Mouse (Mus musculus) lung, adult 2 months (tissue): ENCODE results near the gene Ddx3x.

Experiments used
- CTCF ChIP-seq: fragments of 200-500 bp; IDR thresholded peaks from 2 replicates; pipeline ENCODE4 v1.5.1; 2011; ENCODE audit warnings: mild to moderate bottlenecking, low read length, control low read depth; ENCODE audit not compliant: insufficient read depth
- POLR2A ChIP-seq: fragments of 200-500 bp; IDR thresholded peaks from 2 replicates; pipeline ENCODE4 v1.6.1; 2011; ENCODE audit warnings: low read depth, mild to moderate bottlenecking, control low read depth, low read length, borderline replicate concordance; ENCODE audit errors: extremely low read depth

DNA sequence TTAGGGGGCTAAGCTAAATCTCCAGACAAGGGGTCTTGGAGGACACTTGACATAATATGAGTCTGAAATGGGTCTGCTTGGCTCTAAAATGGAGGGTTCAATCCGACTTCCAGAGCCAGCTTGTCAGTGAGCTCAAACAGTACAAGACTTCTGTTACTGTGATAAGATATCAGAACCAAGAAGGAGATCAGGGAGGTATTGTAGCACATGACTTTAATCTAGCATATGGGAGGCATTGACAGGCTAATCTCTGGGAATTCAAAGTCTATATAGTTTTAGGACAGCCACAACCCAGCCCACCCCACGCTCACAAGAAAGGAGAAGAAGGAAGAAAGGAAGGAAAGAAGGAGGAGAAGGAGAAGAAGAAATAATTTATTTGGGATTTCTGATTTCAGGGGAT lies 47.1 kb upstream of the Ddx3x start:
- no peak for TF ChIP-seq POLR2A
- no peak for TF ChIP-seq CTCF
